9 mouse cellular contexts compared by ENCODE assay signal in the genomic region with DNA sequence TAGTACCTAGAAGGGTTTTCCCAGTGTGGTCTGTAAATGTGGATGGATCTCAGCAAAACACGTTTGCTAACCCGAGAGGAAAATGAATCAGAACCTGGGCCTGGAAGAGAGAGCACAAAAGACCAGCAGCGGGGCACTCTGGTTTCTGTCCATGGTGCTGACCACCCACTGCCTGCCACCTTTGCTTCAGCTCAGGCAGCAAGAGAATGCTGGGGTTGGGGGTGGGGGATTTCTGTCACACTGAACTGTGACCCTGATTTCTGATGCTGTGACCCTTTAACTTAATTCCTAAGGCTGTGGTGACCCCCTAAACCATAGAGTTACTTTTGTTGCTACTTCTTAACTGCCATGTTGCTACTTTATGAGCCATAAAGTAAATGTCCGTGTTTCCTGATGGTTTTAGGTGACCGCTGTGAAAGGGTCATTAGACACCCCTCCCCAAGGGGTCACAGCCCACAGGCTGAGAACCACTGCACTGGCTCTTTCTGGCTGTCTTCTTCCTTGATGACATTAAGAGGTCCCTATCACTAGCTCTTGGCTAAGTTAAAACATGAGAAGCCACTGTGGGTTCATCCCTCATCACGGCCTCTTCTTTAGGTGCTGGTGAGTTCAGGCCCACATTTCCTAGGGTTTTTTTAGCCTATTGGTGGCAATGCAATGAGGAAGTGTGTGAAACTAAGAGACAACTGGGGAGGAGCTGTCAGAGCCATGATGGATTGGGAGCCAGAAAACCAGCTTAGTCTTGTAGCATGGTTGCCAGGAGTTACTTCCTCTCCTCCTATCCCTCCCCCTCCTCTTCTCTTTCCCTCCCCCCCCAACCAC.
DNase-seq lines count a peak whose midpoint lies in the region; ATAC-seq lines count a peak whose summit lies in the region.
"Had no signal": no experiment of that assay in that cellular context is flagged by ENCODE, and none has a peak within 500 bp of the region (broad histone marks: within the 10 kb centered on the region; RNA-seq: fewer than 3 reads in every experiment).

No protein-coding gene starts in this region.

- no peak for ATAC-seq in neural tube, embryonic 15.5 days (ENCODE audit: low FRiP score)

- WGBS in neural tube, embryonic 15.5 days, result 12% methylated on average over 6 of the region's 6 CpGs

- H3K36me3 ChIP-seq in neural tube, embryonic 15.5 days, result no peaks in the 10 kb centered on the region
- H3K36me3 ChIP-seq: liver, embryonic 15.5 days; stomach, embryonic 15.5 days had no signal

- H3K9me3 ChIP-seq in neural tube, embryonic 15.5 days (replicated peaks), result no peaks in the 10 kb centered on the region
- H3K9me3 ChIP-seq: liver, embryonic 15.5 days; stomach, embryonic 15.5 days had no signal

- peaks cover 21% of the 10 kb centered on the region for H3K4me1 ChIP-seq in neural tube, embryonic 15.5 days
- H3K4me1 ChIP-seq: liver, embryonic 15.5 days; stomach, embryonic 15.5 days had no signal

- H3K4me3 ChIP-seq in neural tube, embryonic 15.5 days (replicated peaks), result no peak overlapping the region
- H3K4me3 ChIP-seq: liver, embryonic 15.5 days; stomach, embryonic 15.5 days had no signal

- no peaks in the 10 kb centered on the region for H3K27me3 ChIP-seq in neural tube, embryonic 15.5 days (replicated peaks)
- H3K27me3 ChIP-seq: liver, embryonic 15.5 days; stomach, embryonic 15.5 days had no signal

- no peak overlapping the region for H3K4me2 ChIP-seq in neural tube, embryonic 15.5 days
- H3K4me2 ChIP-seq: liver, embryonic 15.5 days; stomach, embryonic 15.5 days had no signal

- peak; percentile 63 for DNase-seq in neural tube, embryonic 10.5 days (ENCODE audit: extremely low spot score, low spot score)
- DNase-seq in c-Kit-positive CD71-negative TER-119-negative erythroid progenitor cells, embryonic 14.5 days (ENCODE audit: low read depth), result peak; percentile 10
- peak; percentile 26 for DNase-seq in induced T-regulatory cell, adult 2 months (ENCODE audit: low read depth)
- peak; percentile 59 for DNase-seq in ovary, postnatal 14 days (ENCODE audit: low spot score)
- no peak for DNase-seq in right cerebral cortex, postnatal 14 days
- no peak for DNase-seq in right cerebral cortex, adult 2 months (ENCODE audit: low spot score in 2 of 2)

- H3K9ac ChIP-seq in neural tube, embryonic 15.5 days (replicated peaks), result no peak overlapping the region
- H3K9ac ChIP-seq: liver, embryonic 15.5 days; stomach, embryonic 15.5 days had no signal

- no peak overlapping the region for H3K27ac ChIP-seq in neural tube, embryonic 15.5 days (replicated peaks)
- H3K27ac ChIP-seq: liver, embryonic 15.5 days; stomach, embryonic 15.5 days had no signal

Comparison
In these comparisons a context has a peak if more than half of its experiments do, and no peak if none do; other contexts are left out.
1. DNase-seq: peak in neural tube, embryonic 10.5 days (single experiment), c-Kit-positive CD71-negative TER-119-negative erythroid progenitor cells, embryonic 14.5 days (single experiment), induced T-regulatory cell, adult 2 months (single experiment) and ovary, postnatal 14 days (single experiment); none in right cerebral cortex, postnatal 14 days (single experiment) and right cerebral cortex, adult 2 months (0 of 2).